Mouse (Mus musculus) fat pad, adult 2 months (tissue): Measurements from ENCODE around the gene Oser1.

Source experiments
- DNase-seq: peaks from one replicate; pipeline ENCODE4 v3.0.0-alpha.2; 2011; ENCODE audit warnings: low read depth, low spot score; ENCODE audit errors: extremely low read depth

The Oser1 gene

DNA sequence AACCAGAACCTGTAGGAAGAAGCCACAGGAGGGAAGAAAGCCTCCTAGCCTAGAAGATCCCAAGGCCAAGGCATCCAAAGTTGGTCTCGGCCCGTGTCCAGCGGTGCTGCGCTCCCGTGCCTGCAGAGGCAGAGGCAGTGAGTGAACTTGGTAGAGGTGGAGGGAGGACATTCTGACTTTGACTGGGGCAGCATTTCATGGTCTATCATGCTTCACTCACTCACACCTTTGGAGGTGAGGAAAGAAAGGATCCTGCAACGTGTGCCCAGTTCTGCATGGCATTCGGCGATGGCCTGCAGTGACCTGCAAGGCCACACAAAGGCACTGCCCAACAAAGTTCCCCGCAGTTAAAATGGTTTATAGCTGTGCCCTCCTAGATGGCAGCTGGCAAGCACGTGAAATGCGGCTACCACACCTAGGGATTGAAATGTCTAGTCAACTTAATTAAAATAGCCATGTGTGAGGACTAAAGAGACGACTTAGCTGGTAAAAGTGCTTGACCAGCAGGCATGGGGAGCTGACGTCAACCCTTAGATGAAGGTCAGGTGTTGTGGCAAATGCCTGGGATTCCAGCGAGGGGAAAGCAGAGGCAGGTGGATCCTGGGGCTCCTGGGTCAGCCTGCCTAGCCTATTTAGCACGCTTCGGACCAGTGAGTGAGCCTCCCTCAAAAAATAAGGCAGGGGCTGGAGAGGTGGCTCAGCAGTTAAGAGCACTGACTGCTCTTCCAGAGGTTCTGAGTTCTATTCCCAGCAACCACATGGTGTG lies 63.5 kb downstream of the Oser1 start:
- no peak for DNase-seq

DNA sequence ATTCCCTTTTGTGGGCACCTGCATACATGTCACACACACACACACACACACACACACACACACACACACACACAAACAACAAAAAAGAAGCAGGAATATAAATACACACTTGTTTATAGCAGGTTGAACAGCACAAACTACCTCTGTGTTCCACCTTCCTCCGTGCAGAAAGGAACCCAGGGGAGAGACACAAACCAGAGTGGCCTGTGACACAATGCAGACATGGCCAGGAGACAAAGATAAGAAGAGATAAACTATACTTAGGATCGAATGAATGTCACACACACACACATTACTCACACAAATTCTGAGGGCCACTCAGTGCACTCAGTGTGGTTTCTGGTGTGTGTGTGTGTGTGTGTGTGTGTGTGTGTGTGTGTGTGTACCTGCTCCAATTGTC lies 65.2 kb downstream of the Oser1 start:
- no peak for DNase-seq

DNA sequence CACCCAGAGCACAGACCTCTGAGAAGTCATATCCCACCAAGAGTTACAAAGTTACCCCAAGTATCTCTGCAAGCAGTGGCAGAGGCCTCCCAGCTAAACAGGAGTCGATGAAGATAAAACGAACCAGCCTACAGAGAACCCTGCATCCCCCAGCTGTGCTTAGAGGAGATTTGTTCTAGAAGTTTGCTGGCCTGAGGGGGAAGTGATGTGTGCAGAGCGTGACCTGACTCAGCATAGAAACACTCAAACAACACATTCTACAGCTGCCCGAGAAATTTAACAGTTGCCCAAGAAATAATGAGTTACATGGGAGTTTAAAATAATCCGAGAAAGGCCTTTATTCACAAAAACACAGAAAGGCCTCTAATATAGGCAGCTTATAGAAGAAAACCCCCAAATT lies 65.8 kb downstream of the Oser1 start:
- DNase-seq, result no peak

DNA sequence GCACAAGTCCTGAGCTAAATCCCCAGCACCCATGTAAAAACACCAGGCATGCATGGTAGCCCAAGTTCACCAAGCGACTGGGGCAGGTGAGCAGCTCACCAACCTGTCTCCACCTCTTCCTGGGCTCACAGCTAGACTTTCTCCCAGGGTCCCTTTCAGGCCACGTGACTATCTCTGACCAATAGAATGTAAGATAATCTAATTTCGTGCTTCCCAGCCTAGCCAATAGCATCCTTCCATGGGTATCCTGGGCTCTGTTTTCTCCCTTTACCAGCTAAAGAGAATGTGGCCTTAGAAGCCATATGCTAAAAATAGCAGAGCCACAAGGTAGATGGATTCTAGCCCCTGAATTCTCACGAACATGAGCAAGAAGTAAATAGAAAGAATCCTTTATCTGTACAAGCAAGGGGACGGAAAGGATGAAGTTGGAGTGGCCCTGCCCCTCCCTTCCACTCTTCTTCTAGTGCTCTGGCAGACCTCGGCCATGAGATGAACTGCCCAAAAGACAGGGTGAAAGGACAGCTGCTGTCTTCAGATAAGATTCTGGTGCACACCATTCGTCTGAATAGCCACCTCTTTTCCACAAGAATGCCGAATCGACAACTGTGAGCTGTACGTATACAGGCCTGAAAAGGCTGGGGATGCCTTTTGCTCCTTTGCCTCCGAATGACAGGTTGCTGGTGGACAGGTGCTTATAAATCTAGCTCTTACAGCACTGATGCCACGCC lies 68.2 kb downstream of the Oser1 start:
- no peak for DNase-seq
